Mouse (Mus musculus) heart, embryonic 11.5 days (tissue): ENCODE measurements at regions not wholly inside any gene's neighbourhood (a gene's known extent, or its start where the extent isn't known, plus 50 kb on each side); places are given as distances from the start of the nearest gene placed in this dataset.

ENCODE experiments used
- ATAC-seq: fragments of 200-750 bp; cut with Nextera tagmentation; replicated peaks from 2 replicates; pipeline ENCODE4 v1.8.0; 2017; ENCODE audit warnings: moderate library complexity; ENCODE audit not compliant: insufficient number of reproducible peaks, low FRiP score, low TSS enrichment
- H3K27ac ChIP-seq: fragments of 300-500 bp; sonication (generic); 2 replicates; pipeline ENCODE4 v1.5.1; 2014; ENCODE audit warnings: mild to moderate bottlenecking, low read depth, low read length
- H3K27me3 ChIP-seq: fragments of 300-500 bp; sonication (generic); 2 replicates; pipeline ENCODE4 v1.6.1; 2014; ENCODE audit warnings: mild to moderate bottlenecking, low read length, mixed read lengths; ENCODE audit not compliant: control insufficient read depth, insufficient read depth
- H3K36me3 ChIP-seq: fragments of 300-500 bp; sonication (generic); 2 replicates; pipeline ENCODE4 v1.6.1; 2014; ENCODE audit warnings: mild to moderate bottlenecking, low read length, moderate library complexity, mixed read lengths; ENCODE audit not compliant: control insufficient read depth, insufficient read depth
- H3K4me1 ChIP-seq: fragments of 300-500 bp; sonication (generic); 2 replicates; pipeline ENCODE4 v1.6.1; 2014; ENCODE audit warnings: low read length; ENCODE audit not compliant: control insufficient read depth, insufficient read depth
- H3K4me2 ChIP-seq: fragments of 300-500 bp; sonication (generic); 2 replicates; pipeline ENCODE4 v1.6.1; 2014; ENCODE audit warnings: mild to moderate bottlenecking, moderate library complexity
- H3K4me3 ChIP-seq: fragments of 300-500 bp; sonication (generic); 2 replicates; pipeline ENCODE4 v1.5.1; 2014; ENCODE audit warnings: low read depth, low read length
- H3K9ac ChIP-seq: fragments of 300-500 bp; sonication (generic); 2 replicates; pipeline ENCODE4 v1.6.1; 2014; ENCODE audit warnings: mild to moderate bottlenecking, low read depth, low read length, moderate library complexity
- H3K9me3 ChIP-seq: fragments of 300-500 bp; sonication (generic); replicated peaks from 2 replicates; pipeline ENCODE4 v1.6.1; 2016; ENCODE audit warnings: low read length; ENCODE audit not compliant: control insufficient read depth
- WGBS: fragments of 180-500 bp; shearing (Covaris S2); extraction: QIAGEN DNeasy Blood & Tissue Kit; methylation state at CpG from one replicate; pipeline ENCODE4 v1.1.7; 2014; ENCODE audit not compliant: insufficient replicate concordance; 5-methylcytosine and 5-hydroxymethylcytosine counted together

DNA sequence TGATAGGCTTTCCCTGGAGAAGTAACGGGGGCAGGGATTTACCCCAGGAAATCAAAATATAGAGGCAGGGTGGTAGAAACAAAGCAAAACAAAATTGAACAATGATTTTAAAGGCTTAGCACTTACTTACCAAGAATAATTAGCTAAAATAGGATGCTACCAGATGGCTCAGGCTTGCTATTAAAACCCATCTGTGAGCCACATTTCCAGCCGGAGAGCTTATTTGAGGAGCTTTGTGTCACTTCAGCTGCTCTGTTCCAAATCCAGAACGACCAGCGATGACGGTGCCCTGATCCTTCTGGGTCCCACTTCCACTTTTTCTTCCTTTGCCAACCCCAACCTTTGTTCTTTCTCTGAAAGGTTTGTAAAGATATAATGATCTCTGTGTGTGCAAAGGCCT is 65.2 kb upstream of the Pthlh start:
- Histone ChIP-seq H3K4me2 (no peak overlapping the region), H3K4me1 (no peaks in the 10 kb centered on the region), H3K27ac (no peak overlapping the region), H3K9ac (no peak overlapping the region), H3K36me3 (no peaks in the 10 kb centered on the region), H3K9me3 (no peaks in the 10 kb centered on the region), H3K27me3 (no peaks in the 10 kb centered on the region), H3K4me3 (no peak overlapping the region)
- ATAC-seq = no peak
- 73% methylated on average over 5 of the region's 5 CpGs for WGBS

DNA sequence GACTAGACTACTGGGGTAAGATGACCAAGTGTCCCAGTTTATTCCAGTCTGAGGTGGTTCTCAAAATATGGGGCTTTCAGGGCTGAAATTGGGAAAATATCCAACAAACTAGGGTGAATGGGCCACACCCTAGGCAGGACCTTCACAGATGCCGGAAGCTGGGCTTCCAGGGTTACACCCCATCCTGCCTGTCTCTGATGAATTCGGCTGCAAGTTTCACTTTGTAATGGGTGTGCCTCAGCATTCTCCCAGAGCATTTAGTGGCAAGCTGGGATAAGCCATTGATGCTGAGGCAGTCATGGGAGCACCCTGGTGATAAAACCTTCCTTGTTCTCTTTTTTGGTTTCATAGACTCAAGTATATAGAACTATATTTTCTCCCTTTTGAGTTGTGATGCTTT is 60.4 kb upstream of the Pthlh start:
- no peaks in the 10 kb centered on the region for H3K27me3 ChIP-seq
- ATAC-seq = no peak
- no peak overlapping the region for H3K9ac ChIP-seq
- no peaks in the 10 kb centered on the region for H3K9me3 ChIP-seq
- no peak overlapping the region for H3K27ac ChIP-seq
- no peaks in the 10 kb centered on the region for H3K36me3 ChIP-seq
- H3K4me3 ChIP-seq = no peak overlapping the region
- no peaks in the 10 kb centered on the region for H3K4me1 ChIP-seq
- H3K4me2 ChIP-seq = no peak overlapping the region
- WGBS = 74% methylated on average over 2 of the region's 2 CpGs

DNA sequence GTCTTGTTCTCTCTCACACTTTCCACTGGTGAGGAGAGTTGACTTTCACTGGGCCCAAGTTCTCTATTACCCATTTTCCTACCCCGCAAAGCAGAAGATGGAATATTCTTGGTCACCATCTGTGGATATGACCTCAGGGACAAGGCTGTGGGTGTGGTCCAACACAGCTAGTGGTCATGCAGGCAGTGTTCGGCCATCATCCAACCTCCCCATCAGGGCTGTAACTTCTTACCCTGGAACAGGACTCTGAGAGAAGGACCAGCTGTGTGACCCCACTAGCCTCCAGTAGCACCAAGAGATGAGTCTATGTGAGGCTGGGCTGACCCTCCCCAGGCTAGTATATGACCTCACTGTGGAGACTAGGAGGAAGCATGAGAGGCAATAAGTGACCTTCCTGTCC is 54.1 kb upstream of the Pthlh start:
- no peaks in the 10 kb centered on the region for H3K9me3 ChIP-seq
- H3K4me1 ChIP-seq = no peaks in the 10 kb centered on the region
- H3K4me2 ChIP-seq = no peak overlapping the region
- no peaks in the 10 kb centered on the region for H3K36me3 ChIP-seq
- no peak overlapping the region for H3K9ac ChIP-seq
- no peak overlapping the region for H3K4me3 ChIP-seq
- 81% methylated on average over 2 of the region's 2 CpGs for WGBS
- H3K27me3 ChIP-seq = no peaks in the 10 kb centered on the region
- H3K27ac ChIP-seq = no peak overlapping the region
- ATAC-seq = no peak

DNA sequence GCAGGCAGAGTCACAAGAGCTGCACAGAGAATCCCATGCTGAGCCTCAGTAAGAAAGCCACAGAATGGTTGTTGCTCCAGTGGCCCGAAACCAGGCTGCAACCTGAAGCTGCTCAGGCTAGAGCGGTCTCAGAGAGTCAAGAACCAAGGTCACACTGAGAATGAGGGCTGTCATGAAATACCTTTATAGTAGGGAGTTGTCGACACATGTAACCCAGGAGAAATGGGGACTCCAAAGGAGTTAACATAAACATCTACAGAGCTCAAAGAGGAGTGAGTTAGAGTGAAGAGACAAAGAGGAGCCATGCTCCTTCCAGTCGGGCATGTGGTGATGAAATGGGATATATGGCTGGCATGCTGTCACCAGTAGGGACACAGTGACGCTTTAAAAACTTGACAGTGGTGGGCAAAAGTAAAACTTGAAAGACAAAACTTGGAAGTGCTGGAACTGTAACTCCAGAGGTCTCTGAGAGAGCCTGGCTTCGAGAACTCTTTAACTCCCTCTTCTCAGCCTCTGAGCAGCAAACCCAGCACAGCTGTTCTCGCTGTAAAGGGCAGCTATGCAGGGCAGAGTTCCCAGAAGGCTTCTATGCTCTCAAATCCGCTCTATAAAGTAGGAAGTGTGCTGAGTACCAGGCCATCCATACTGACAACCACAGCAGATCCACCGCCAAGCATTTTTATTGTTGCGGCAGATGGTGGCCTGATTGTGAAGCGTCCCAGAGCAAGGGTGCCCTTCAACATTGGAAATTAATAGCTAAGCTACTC is 52.9 kb upstream of the Pthlh start:
- WGBS = 72% methylated on average over 11 of the region's 11 CpGs
- Histone ChIP-seq H3K4me2 (no peak overlapping the region), H3K9me3 (no peaks in the 10 kb centered on the region), H3K36me3 (no peaks in the 10 kb centered on the region), H3K27ac (no peak overlapping the region), H3K27me3 (no peaks in the 10 kb centered on the region), H3K4me3 (no peak overlapping the region), H3K9ac (no peak overlapping the region), H3K4me1 (no peaks in the 10 kb centered on the region)
- no peak for ATAC-seq

DNA sequence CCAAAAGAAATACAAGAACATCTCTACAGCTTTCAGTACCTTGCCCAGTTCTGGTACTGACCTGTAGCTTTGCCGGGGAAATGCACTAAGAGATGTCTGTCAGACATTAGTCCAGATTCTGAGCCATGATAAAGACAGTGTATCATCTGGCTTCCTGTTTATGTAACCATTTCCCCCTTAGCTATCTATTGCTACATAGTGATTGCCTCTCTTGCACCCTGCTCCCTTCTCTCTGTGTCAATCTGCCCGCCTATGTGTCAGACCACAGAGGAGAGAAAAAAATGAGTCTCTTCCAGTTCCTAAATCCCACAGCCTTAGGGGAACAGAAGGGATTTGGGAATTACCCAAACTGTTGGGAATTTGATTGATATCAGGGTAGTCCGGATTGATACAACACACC is 52.2 kb upstream of the Pthlh start:
- no peak for ATAC-seq

DNA sequence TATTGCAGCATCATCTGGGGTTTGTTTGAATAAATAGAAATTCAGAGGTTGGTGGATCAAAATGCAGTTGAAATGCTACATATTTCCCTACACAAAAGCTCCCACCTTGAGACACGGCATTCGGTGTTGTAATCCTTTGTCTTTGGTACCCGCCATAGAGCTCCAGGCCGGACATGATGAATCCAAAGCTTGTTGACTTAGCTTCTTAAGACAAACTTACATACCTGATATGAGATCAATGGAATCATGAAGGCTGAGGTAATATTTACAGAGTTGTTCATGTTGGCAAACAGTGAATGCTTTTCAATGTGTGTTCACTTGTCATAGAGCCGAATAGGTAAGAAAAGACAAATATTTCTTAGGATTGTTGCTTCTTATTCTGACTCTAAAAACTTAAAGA is 51.2 kb upstream of the Pthlh start:
- Histone ChIP-seq H3K27me3 (no peaks in the 10 kb centered on the region), H3K4me1 (no peaks in the 10 kb centered on the region), H3K9me3 (no peaks in the 10 kb centered on the region), H3K9ac (no peak overlapping the region), H3K4me3 (no peak overlapping the region), H3K36me3 (no peaks in the 10 kb centered on the region), H3K4me2 (no peak overlapping the region), H3K27ac (no peak overlapping the region)
- no peak for ATAC-seq
- 84% methylated on average over 5 of the region's 5 CpGs for WGBS

More for the DNA sequence above, 52.2 kb upstream of the Pthlh start:
- Histone ChIP-seq H3K4me1 (no peaks in the 10 kb centered on the region), H3K9ac (no peak overlapping the region), H3K36me3 (no peaks in the 10 kb centered on the region), H3K27ac (no peak overlapping the region), H3K4me2 (no peak overlapping the region), H3K9me3 (no peaks in the 10 kb centered on the region), H3K4me3 (no peak overlapping the region), H3K27me3 (no peaks in the 10 kb centered on the region)
- WGBS = 60% methylated on average over 3 of the region's 3 CpGs
